Mouse (Mus musculus): ENCODE data around the gene Srp14. TPM values are rescaled to one million over a fixed set of nuclear protein-coding genes. Genes with fewer than 3 reads are reported as not detected.

The Srp14 gene
- 6.2 and 83.2 TPM in 2 replicates for polyA plus RNA-seq (2012; ENCODE audit: low replicate concordance)

GRCm38 (mm10) chr2:118479550-118479909 is at the start of gene Srp14:
Gene Srp14, minus strand, starts transcription at chr2:118479711.

Other genes starting within 250 kb of the Srp14 start
- 0.27 TPM in 1 of 2 replicates, not detected in the other for gene Fsip1, start 222.7 kb downstream of the Srp14 start, polyA plus RNA-seq (2012; ENCODE audit: low replicate concordance)
- gene Gpr176, start 106.3 kb downstream of the Srp14 start, polyA plus RNA-seq (2012; ENCODE audit: low replicate concordance) = 0.17 and 0.26 TPM in 2 replicates
- 8.2 and 9.3 TPM in 2 replicates for gene Eif2ak4, start 91.1 kb downstream of the Srp14 start, polyA plus RNA-seq (2012; ENCODE audit: low replicate concordance)
- gene Bmf, start 70.0 kb upstream of the Srp14 start, polyA plus RNA-seq (2012; ENCODE audit: low replicate concordance) = 112 and 168 TPM in 2 replicates
- gene Bub1b, start 118.5 kb upstream of the Srp14 start, polyA plus RNA-seq (2012; ENCODE audit: low replicate concordance) = 2.6 and 4.6 TPM in 2 replicates
- 0.53 and 0.80 TPM in 2 replicates for gene Pak6, start 183.6 kb upstream of the Srp14 start, polyA plus RNA-seq (2012; ENCODE audit: low replicate concordance)
- gene Ankrd63, start 224.3 kb upstream of the Srp14 start, polyA plus RNA-seq (2012; ENCODE audit: low replicate concordance) = 0.07 and 0.10 TPM in 2 replicates
- 45.0 and 105 TPM in 2 replicates for gene Plcb2, start 248.7 kb upstream of the Srp14 start, polyA plus RNA-seq (2012; ENCODE audit: low replicate concordance)

All from hematopoietic multipotent progenitor cell, adult 10-12 weeks (in vitro differentiated cells).